Mouse (Mus musculus) limb, embryonic 13.5 days (tissue): Measurements from ENCODE around the gene Tab1. TPM values are rescaled to one million over a fixed set of nuclear protein-coding genes. Genes with fewer than 3 reads are reported as not detected.
A peak's percentile ranks its signal among the peaks of the same experiment; 100 is the strongest.
"Not testable (repeated sequence)": the region's sequence is repeated elsewhere in the genome, so short reads cannot be mapped to it uniquely, and the experiment has no call there.

Source experiments
- ATAC-seq: fragments of 200-750 bp; cut with Nextera tagmentation; 2 replicates; pipeline ENCODE4 v1.8.0; 2017; ENCODE audit warnings: low read depth, moderate number of reproducible peaks, moderate TSS enrichment; ENCODE audit not compliant: low FRiP score
- H3K27ac ChIP-seq: fragments of 300-500 bp; sonication (generic); 2 replicates; pipeline ENCODE4 v1.5.1; 2015; ENCODE audit warnings: inconsistent platforms, mild to moderate bottlenecking, moderate library complexity
- H3K27me3 ChIP-seq: fragments of 300-500 bp; sonication (generic); 2 replicates; pipeline ENCODE4 v1.6.1; 2015; ENCODE audit warnings: mild to moderate bottlenecking, inconsistent platforms
- H3K36me3 ChIP-seq: fragments of 300-500 bp; sonication (generic); 2 replicates; pipeline ENCODE4 v1.6.1; 2015; ENCODE audit warnings: inconsistent platforms, mild to moderate bottlenecking, moderate library complexity
- H3K4me1 ChIP-seq: fragments of 300-500 bp; sonication (generic); 2 replicates; pipeline ENCODE4 v1.6.1; 2015; ENCODE audit warnings: inconsistent platforms
- H3K4me2 ChIP-seq: fragments of 300-500 bp; sonication (generic); replicated peaks from 2 replicates; pipeline ENCODE4 v1.6.1; 2015; ENCODE audit warnings: inconsistent platforms, mild to moderate bottlenecking, moderate library complexity
- H3K4me3 ChIP-seq: fragments of 300-500 bp; sonication (generic); 2 replicates; pipeline ENCODE4 v1.5.1; 2015; ENCODE audit warnings: moderate library complexity, mild to moderate bottlenecking, inconsistent platforms
- H3K9ac ChIP-seq: fragments of 300-500 bp; sonication (generic); 2 replicates; pipeline ENCODE4 v1.6.1; 2015; ENCODE audit warnings: mild to moderate bottlenecking, inconsistent platforms
- H3K9me3 ChIP-seq: fragments of 300-500 bp; sonication (generic); 2 replicates; pipeline ENCODE4 v1.6.1; 2016; ENCODE audit warnings: inconsistent platforms
- WGBS: fragments of 180-500 bp; shearing (Covaris S2); methylation state at CpG from one replicate; pipeline ENCODE4 v1.1.7; 2015; 5-methylcytosine and 5-hydroxymethylcytosine counted together
- polyA plus RNA-seq: library from polyadenylated mRNA; unstranded; fragments of >200 nt; fragmentation: Nextera tagmentation; extraction: Ambion mirVana; gene quantifications from 2 replicates; pipeline ENCODE4 v1.2.1, GENCODE M21; 2015

Gene Tab1
- polyA plus RNA-seq, 1 experiment from 2014 or later = 45.6 TPM

DNA sequence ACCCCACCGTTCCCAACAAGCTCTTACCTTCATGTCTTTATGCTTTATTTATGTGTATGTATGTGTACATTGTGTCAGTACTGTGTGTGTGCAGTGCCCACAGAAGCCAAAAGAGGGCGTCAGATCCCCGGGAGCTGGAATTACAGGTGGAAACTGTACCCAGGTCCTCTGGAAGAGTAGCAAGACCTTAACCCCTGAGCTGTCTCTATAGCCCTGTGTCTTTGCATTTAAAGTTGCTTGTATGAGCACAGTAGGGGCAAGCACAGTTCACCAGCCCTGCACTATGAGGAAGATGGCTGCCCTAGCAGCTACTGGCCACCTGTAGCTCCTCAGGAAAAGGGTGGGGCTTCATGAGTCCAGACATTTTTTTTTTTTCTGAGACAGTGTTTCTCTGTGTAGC lies 25.4 kb upstream of the Tab1 start:
- Histone ChIP-seq H3K4me1 (no peaks in the 10 kb centered on the region), H3K4me3 (no peak overlapping the region), H3K9ac (no peak overlapping the region), H3K27me3 (no peaks in the 10 kb centered on the region), H3K27ac (no peak overlapping the region), H3K4me2 (no peak overlapping the region), H3K9me3 (0 out of 2 replicates have a peak, but pooled peaks cover 1% of the 10 kb centered on the region), H3K36me3 (no peaks in the 10 kb centered on the region)
- no peak for ATAC-seq
- WGBS = 87% methylated on average over 3 of the region's 3 CpGs

DNA sequence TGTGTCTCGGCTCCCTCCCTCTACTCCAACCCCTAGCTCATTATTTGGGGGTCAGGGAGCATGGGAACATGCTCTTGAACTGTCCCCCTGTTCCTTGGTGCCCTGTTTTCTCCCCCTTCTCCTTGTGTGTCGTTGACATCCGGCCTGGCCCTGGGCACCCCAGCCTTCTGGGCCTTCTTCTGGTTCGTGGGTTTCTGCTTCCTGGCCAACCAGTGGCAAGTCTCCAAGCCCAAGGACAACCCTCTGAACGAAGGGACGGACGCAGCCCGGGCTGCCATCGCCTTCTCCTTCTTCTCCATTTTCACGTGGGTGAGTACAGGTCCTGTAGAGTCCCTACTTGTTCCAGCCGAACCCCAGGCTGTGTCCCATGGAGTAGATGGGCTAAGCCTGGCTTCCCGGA lies 21.5 kb upstream of the Tab1 start:
- 76% methylated on average over 12 of the region's 12 CpGs for WGBS
- Histone ChIP-seq H3K4me3 (no peak overlapping the region), H3K27ac (no peak overlapping the region), H3K4me2 (no peak overlapping the region), H3K9me3 (0 out of 2 replicates have a peak, but pooled peaks cover 5% of the 10 kb centered on the region), H3K9ac (no peak overlapping the region), H3K36me3 (no peaks in the 10 kb centered on the region), H3K4me1 (no peaks in the 10 kb centered on the region), H3K27me3 (no peaks in the 10 kb centered on the region)
- no peak for ATAC-seq

GRCm38 (mm10) chr15:80112499-80112898 lies 20.4 kb upstream of the Tab1 start:
- Histone ChIP-seq H3K9ac (no peak overlapping the region), H3K27me3 (no peaks in the 10 kb centered on the region), H3K4me3 (no peak overlapping the region), H3K9me3 (0 out of 2 replicates have a peak, but pooled peaks cover 5% of the 10 kb centered on the region), H3K27ac (no peak overlapping the region), H3K4me2 (no peak overlapping the region), H3K36me3 (no peaks in the 10 kb centered on the region), H3K4me1 (no peaks in the 10 kb centered on the region)
- ATAC-seq = no peak
- 52% methylated on average over 2 of the region's 2 CpGs for WGBS

DNA sequence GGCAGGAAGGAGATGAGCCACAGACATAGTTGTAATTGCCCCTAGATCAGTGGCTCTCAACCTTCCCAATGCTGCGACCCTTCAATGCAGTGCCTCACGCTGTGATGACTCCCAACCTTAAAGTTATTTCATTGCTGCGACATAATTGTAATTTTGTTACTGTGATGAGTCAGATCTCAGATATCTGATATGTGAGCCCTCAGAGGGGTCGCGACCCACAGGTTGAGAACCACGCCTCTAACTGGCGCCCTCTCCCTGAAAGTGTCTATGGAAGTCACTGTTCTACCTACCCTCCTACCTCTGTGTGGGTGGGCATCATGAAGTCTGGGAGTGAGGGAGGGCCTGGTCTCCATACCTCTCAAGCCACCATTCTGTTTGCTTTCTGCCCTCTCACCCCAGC lies 18.5 kb upstream of the Tab1 start:
- WGBS = 91% methylated on average over 7 of the region's 7 CpGs
- 0 out of 2 replicates have a peak, but pooled peaks cover 5% of the 10 kb centered on the region for H3K9me3 ChIP-seq
- H3K27me3 ChIP-seq = no peaks in the 10 kb centered on the region
- H3K4me3 ChIP-seq = no peak overlapping the region
- H3K4me2 ChIP-seq = no peak overlapping the region
- H3K4me1 ChIP-seq = no peaks in the 10 kb centered on the region
- no peak overlapping the region for H3K27ac ChIP-seq
- no peak overlapping the region for H3K9ac ChIP-seq
- no peak for ATAC-seq
- no peaks in the 10 kb centered on the region for H3K36me3 ChIP-seq

GRCm38 (mm10) chr15:80115256-80115655 lies 17.7 kb upstream of the Tab1 start:
- ATAC-seq = no peak
- 62% methylated on average over 5 of the region's 5 CpGs for WGBS
- Histone ChIP-seq H3K9me3 (0 out of 2 replicates have a peak, but pooled peaks cover 5% of the 10 kb centered on the region), H3K4me3 (0 out of 2 replicates have a peak overlapping the region, but pooled peaks have one; percentile 7), H3K36me3 (no peaks in the 10 kb centered on the region), H3K4me2 (peak overlapping the region; percentile 21), H3K9ac (no peak overlapping the region), H3K27ac (no peak overlapping the region), H3K4me1 (no peaks in the 10 kb centered on the region), H3K27me3 (no peaks in the 10 kb centered on the region)

DNA sequence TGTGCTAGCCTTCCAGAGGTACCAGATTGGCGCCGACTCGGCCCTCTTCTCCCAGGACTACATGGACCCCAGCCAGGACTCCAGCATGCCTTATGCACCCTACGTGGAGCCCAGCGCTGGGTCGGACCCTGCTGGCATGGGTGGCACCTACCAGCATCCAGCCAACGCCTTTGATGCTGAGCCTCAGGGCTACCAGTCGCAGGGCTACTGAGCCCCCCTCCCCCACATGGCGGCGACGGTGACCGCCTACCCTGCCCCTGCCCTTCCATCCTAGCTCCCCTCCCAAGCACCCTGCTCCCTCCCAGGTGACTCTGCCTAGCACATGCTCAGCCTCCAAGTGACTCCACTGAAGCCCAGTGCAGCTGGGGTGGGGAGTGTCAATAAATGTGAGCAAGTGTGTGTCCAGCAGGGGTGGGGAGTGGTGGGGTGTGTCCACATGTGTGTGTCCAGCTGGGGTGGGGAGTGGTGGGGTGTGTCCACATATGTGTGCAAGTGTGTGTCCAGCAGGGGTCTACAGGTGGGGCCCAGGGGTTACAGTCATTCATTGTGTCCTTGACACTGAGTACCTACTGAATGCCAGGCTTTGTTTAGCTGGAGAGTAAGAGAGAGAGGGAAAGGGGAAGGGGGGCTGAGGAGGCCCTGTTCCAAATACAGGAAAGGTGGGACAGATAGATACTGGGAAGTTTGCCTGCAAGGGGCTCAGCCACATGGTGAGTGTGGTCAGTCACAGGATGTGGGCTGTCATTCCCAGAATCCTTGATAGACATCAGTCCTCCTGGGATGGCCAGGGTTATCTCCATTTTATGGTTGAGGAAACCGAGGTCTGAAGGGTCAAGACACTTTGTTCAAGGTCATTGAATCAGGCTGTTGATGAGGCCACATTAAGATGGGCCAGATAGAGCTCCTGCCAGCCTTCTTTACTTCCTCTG lies 16.8 kb upstream of the Tab1 start:
- Histone ChIP-seq H3K36me3 (no peaks in the 10 kb centered on the region), H3K27me3 (no peaks in the 10 kb centered on the region), H3K9me3 (0 out of 2 replicates have a peak, but pooled peaks cover 5% of the 10 kb centered on the region), H3K4me2 (peak overlapping the region; percentile 21), H3K9ac (no peak overlapping the region), H3K4me1 (no peaks in the 10 kb centered on the region), H3K27ac (no peak overlapping the region), H3K4me3 (no peak overlapping the region)
- WGBS = 69% methylated on average over 13 of the region's 13 CpGs
- no peak for ATAC-seq

DNA sequence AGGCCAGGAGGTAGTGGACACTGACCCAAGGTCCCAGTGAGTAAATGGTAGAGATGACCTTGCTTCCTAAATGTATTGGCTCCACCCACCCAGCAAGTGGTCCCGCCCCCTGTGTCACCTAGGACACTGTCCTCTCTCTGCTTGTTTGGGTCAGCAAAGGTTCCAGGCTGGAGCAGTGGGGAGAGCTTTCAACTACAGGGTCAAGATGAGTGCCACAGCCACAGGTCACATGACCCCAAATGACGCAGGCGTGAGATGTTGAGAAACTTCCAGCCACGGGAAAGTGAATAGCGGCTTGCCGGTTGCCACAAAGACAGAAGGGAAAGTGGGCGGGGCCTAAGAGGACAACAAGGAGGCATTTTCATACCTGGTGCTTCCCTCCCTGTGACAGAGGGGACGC lies 15.8 kb upstream of the Tab1 start:
- Histone ChIP-seq H3K4me1 (no peaks in the 10 kb centered on the region), H3K27ac (no peak overlapping the region), H3K4me3 (no peak overlapping the region), H3K36me3 (no peaks in the 10 kb centered on the region), H3K27me3 (no peaks in the 10 kb centered on the region), H3K4me2 (no peak overlapping the region), H3K9ac (no peak overlapping the region), H3K9me3 (0 out of 2 replicates have a peak, but pooled peaks cover 5% of the 10 kb centered on the region)
- whole genome bisulfite sequencing = 56% methylated on average over 8 of the region's 8 CpGs
- no peak; the same call in 1 of the 2 replicates for ATAC-seq

DNA sequence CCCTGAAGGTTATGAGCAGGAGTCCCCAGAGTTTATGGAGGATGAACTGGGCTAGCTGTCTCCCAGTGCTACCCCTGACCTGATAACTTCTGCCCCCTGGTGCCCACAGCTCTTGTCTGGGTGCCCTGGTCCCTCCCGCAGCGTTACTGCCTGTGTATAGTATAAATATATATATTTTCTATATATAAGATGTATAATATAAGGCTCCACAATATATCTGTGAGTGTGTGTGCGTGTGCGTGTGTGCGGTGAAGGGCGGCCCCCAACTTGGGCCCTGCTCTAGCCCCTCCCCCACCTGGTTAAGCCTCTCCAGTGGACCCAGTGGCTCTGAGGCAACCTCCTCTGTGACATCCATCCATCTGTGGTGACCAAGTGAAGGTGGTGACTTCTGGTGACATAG lies 13.9 kb upstream of the Tab1 start:
- no peak overlapping the region for H3K27ac ChIP-seq
- no peak overlapping the region for H3K9ac ChIP-seq
- H3K36me3 ChIP-seq = no peaks in the 10 kb centered on the region
- WGBS = 81% methylated on average over 6 of the region's 6 CpGs
- no peak overlapping the region for H3K4me2 ChIP-seq
- no peaks in the 10 kb centered on the region for H3K9me3 ChIP-seq
- no peak overlapping the region for H3K4me3 ChIP-seq
- ATAC-seq = no peak
- no peaks in the 10 kb centered on the region for H3K27me3 ChIP-seq
- H3K4me1 ChIP-seq = no peaks in the 10 kb centered on the region

- peaks cover 11% of the 10 kb centered on the region; the same call in 1 of the 2 replicates for H3K4me1 ChIP-seq
- no peaks in the 10 kb centered on the region for H3K9me3 ChIP-seq
- no peaks in the 10 kb centered on the region for H3K36me3 ChIP-seq
- no peak overlapping the region for H3K9ac ChIP-seq
- no peak overlapping the region for H3K27ac ChIP-seq
- H3K27me3 ChIP-seq = no peaks in the 10 kb centered on the region
- no peak overlapping the region for H3K4me3 ChIP-seq
- no peak overlapping the region for H3K4me2 ChIP-seq
- 92% methylated on average over 9 of the region's 9 CpGs for WGBS
- no peak for ATAC-seq
Observed at GRCm38 (mm10) chr15:80121721-80122325, 11.1 kb upstream of the Tab1 start.

DNA sequence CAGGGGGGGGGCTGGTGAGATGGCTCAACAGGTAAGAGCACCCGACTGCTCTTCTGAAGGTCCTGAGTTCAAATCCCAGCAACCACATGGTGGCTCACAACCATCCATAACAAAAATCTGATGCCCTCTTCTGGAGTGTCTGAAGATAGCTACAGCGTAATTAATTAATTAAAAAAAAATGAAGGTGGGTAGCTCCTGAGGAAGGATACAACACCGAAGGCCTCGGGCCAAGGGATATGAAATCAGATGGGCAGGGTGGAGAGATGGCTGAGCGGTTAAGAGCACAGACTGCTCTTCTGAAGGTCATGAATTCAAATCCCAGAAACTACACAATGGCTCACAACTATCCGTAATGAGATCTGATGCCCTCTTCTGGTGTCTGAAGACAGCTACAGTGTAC lies 10.5 kb upstream of the Tab1 start:
- not testable (repeated sequence) for H3K9ac ChIP-seq, ATAC-seq, H3K4me2 ChIP-seq, H3K9me3 ChIP-seq, H3K4me3 ChIP-seq, H3K27me3 ChIP-seq, H3K36me3 ChIP-seq, H3K27ac ChIP-seq
- WGBS = 88% methylated on average over 6 of the region's 6 CpGs
- H3K4me1 ChIP-seq = peaks cover 11% of the 10 kb centered on the region; the same call in 1 of the 2 replicates

DNA sequence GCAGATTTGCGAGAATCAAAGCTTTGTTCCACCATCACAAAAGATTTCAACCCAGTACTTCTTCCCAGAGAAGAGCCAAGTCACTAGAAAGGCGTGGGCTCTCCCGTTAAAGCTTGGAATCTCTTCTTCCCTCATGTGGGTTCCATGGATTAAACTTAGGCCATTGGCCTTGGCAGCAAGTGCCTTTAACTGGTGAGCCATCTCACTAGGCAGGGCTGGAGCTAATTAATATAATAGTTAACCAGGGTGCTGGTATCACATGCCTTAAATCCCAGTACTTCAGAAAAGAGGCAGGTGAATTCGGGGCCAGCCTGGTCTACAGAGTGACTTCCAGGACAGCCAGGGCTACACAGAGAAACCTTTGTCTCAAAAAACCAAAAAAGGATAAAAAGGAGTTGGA lies 8.3 kb upstream of the Tab1 start:
- no peak overlapping the region for H3K9ac ChIP-seq
- no peaks in the 10 kb centered on the region for H3K9me3 ChIP-seq
- H3K36me3 ChIP-seq = no peaks in the 10 kb centered on the region
- H3K27me3 ChIP-seq = no peaks in the 10 kb centered on the region
- no peak for ATAC-seq
- H3K27ac ChIP-seq = peak overlapping the region; percentile 58
- H3K4me3 ChIP-seq = no peak overlapping the region
- peaks cover 11% of the 10 kb centered on the region; the same call in 1 of the 2 replicates for H3K4me1 ChIP-seq
- no peak overlapping the region for H3K4me2 ChIP-seq
- WGBS = 82% methylated on average over 4 of the region's 4 CpGs

- Histone ChIP-seq H3K4me2 (no peak overlapping the region), H3K4me3 (no peak overlapping the region), H3K27me3 (no peaks in the 10 kb centered on the region), H3K9ac (no peak overlapping the region), H3K27ac (no peak overlapping the region), H3K9me3 (no peaks in the 10 kb centered on the region), H3K4me1 (peaks cover 11% of the 10 kb centered on the region; the same call in 1 of the 2 replicates), H3K36me3 (no peaks in the 10 kb centered on the region)
- no peak for ATAC-seq
- WGBS = 52% methylated on average over 1 of the region's 1 CpGs
Observed at GRCm38 (mm10) chr15:80127191-80127590, 5.7 kb upstream of the Tab1 start.
